Mouse (Mus musculus): ENCODE data around the gene Pheta2.

GRCm38 (mm10) chr15:82374437-82374836 lies 35.7 kb downstream of the Pheta2 start:
- TF ChIP-seq ZMIZ1 (IDR thresholded peaks at IDR 0.05; ENCODE audit: low read depth, low read length) = no peak
- no peak for TF ChIP-seq CTCF (conservative IDR thresholded peaks at IDR 0.05 in 1 of 2, IDR thresholded peaks at IDR 0.05 in 1 of 2; ENCODE audit: low read depth in 2 of 2, low read length in 2 of 2)
- no peak for TF ChIP-seq EP300 (IDR thresholded peaks at IDR 0.05; ENCODE audit: low read length)
